Mouse (Mus musculus) brain, embryonic 18.5 days (tissue): ENCODE data around the gene Morn5.

Experiments used
- DNase-seq: peaks from one replicate; pipeline ENCODE4 v3.0.0-alpha.2; 2012; ENCODE audit warnings: low read depth, low spot score

Morn5 gene

GRCm38 (mm10) chr2:36104436-36104955 is 55.2 kb downstream of the Morn5 start:
- DNase-seq, result no peak

GRCm38 (mm10) chr2:36104956-36105741 is 55.9 kb downstream of the Morn5 start, which contains the start of gene Lhx6:
Gene Lhx6 (minus strand): TSS chr2:36105408.
- DNase-seq, result no peak

- no peak for DNase-seq
Measured at GRCm38 (mm10) chr2:36108615-36109014, 59.4 kb downstream of the Morn5 start.

- no peak for DNase-seq
Measured at GRCm38 (mm10) chr2:36112632-36113031, 63.4 kb downstream of the Morn5 start.

GRCm38 (mm10) chr2:36126795-36127429 is 77.7 kb downstream of the Morn5 start:
- no peak for DNase-seq

- DNase-seq, result no peak
Measured at GRCm38 (mm10) chr2:36127973-36128372, 78.7 kb downstream of the Morn5 start.

DNA sequence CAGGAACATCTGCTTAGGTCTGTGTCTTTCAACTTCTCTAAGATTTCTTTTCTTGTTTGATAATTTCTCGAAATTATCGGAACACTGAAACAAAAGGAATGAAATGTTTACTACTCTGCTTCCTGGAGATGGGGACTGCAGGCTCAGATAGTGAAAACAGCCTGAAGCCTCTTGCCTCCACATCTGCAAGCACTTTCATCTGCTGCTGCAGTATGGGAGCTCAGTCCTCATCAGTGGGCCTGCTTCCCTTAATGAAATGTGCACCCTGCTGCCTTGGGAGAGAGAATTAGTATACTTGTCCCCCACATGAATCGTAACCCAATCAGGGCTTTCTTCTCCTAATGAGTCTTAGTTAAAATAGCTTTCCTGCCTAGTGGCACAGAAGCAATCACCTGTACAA is 79.8 kb downstream of the Morn5 start:
- no peak for DNase-seq
